Mouse (Mus musculus) retina, postnatal 1 day (tissue): Measurements from ENCODE around the gene Sox1.

ENCODE experiments used
- DNase-seq: peaks from one replicate; pipeline ENCODE4 v3.0.0-alpha.2; 2012

Gene Sox1

GRCm38 (mm10) chr8:12389801-12390639 lies 5.1 kb upstream of the Sox1 start:
- DNase-seq = peak; percentile 13

- peak; percentile 58 for DNase-seq
These were observed 4.3 kb upstream of the Sox1 start for GRCm38 (mm10) chr8:12390640-12391365.

- DNase-seq = peak; percentile 63
These were observed 3.5 kb upstream of the Sox1 start for GRCm38 (mm10) chr8:12391366-12392250.

DNA sequence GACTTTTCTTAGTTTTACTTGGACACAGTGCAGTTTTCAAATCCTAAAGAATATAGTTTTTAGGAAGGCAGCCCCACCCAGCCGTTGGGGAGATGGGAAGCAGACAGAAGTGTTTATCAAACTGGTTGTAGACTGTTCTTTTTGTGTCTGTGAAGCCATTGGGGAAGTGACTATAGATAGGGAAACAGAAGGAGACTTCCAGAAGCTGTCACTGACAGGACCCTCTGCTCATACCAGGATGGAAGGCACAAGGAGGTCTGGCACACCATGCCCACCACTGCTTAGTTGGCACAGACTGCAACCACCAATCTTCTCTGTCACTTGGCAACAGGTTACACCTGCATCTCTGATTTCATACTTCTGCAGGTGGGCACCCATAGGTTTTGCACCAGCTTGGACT lies 2.3 kb upstream of the Sox1 start:
- no peak for DNase-seq

DNA sequence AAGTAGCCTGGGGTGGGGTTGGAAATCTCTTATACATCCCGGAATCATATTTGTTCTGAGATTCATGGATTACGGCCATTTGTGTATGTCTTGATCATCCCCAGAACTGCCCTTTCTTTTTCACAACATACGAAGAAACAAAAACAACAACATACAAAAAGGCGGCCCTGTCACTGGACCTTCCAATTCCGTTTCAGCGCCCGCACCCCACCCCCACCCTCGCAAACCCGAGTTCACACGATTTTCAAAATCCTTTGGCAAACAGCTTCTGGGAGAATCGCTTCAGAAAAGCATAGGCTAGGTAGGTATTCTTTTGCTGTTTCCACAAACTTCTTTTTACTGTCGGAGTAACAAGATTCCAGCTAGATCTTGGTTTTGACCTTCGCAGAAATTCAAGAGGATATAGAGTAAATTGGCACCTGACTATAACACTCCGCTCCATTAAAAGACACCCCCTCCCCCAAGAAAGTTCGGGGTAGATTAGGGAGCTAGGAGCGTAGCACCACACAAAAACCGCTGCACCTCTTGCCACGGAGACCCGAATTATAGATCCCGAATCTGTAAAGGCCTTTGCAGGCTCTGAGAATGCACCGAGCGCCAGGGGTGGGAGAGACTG lies 602 bp upstream of the Sox1 start:
- no peak for DNase-seq

GRCm38 (mm10) chr8:12396501-12397345 lies 1.6 kb downstream of the Sox1 start:
- DNase-seq = no peak

DNA sequence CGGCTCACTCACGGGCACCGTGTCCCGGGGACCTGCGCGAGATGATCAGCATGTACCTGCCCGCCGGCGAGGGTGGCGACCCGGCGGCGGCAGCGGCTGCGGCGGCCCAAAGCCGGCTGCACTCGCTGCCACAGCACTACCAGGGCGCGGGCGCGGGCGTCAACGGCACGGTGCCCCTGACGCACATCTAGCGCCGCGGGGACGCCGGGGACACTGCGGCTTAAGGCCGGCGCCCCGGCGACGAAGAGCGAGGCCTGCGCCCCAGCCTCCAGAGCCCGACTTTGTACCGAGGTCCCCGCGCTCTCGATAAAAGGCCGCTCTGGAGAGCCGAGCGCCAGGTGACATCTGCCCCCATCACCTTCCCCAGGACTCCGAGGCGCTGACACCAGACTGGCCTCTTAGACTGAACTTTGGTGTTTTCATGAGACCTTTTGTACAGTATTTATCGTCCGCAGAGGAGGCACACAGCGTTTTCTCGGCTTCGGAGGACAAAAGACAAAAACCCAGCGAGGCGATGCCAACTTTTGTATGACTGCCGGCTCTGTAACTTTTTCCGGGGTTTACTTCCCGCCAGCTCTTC lies 2.3 kb downstream of the Sox1 start:
- no peak for DNase-seq

- DNase-seq = no peak
These were observed 3.2 kb downstream of the Sox1 start for GRCm38 (mm10) chr8:12398011-12398945.

- DNase-seq = no peak
These were observed 4.5 kb downstream of the Sox1 start for GRCm38 (mm10) chr8:12399421-12400205.

GRCm38 (mm10) chr8:12400611-12401390 lies 5.7 kb downstream of the Sox1 start:
- no peak for DNase-seq

DNA sequence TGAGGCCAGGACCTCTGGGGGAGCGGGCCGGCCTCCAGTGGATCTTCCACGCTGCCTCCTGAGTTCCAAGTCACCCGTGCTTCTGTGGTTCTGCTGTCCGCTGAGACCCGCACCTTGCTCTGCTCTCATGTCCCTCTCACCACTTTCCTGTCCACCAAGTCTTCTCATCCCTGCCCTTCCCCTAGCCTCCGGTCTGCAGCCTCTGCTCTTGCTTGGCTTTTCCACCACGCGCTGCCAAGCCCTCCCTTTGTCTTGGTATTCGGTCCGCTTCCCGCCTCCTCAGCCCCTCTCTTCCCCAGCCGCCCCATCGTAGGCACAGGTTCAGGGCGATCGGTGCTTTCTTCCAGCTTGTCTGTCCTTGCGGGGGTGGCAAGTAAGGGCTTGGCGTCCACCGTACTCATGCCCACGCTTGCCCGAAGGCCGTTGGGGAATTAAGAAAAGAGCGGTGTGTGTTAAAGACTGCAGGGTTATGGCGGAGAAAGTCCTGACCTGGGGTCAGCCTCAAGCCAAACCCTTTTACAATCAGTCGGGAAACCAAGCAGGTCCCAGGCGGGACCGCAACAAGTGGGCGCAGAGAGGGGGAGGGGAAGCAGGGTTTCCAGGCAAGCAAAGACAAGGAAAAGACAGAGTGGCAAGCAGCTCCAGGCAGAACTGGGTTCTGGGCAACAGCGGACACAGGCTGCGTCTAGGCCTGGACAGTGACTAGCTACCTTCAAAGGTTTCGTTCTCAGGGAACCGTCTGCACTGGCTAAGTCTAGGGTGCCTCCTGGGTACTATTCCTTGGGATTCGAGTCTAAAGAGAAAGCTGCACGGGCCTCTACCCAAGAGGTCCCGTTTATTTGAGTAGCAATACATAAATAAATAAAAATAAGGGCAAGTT lies 6.5 kb downstream of the Sox1 start:
- DNase-seq = no peak

DNA sequence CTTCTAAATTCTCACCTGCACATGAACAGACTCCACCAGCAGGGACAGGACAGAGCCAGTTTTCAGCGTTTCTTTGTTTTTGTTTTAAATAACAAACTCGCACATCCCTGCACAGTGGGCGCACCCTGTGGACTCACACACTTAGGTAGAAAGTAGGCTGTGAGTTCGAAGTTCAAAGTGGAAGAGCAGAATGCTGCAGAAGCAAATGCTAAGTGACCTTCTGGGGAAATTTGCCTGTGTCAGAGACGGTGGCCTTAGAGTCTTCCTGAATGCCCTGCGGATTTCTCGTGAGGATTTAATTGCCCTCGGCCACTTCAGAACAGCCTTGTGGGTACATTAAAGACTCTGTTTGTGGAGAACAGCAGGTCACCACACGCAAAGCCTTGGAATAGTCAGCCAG lies 7.6 kb downstream of the Sox1 start:
- no peak for DNase-seq

DNA sequence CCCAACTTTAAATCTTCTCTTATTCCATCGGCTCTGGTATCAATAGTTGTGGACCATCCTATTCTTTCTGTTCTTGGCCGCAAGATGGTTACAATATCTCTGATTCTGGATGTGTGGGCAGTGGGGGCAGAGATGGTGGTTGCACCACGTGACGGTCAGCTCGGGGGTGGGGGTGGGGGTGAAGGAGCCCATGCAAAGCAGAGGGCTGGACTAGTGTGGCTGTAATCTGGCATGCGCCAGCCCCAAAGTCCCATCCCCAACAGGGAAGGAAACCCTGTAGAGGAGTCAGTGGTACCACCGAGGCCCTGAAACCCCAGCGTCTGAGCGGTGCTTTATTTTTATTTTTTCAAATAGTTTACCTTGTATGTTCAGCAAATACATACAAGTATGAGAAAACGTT lies 12.9 kb downstream of the Sox1 start:
- DNase-seq = no peak

DNA sequence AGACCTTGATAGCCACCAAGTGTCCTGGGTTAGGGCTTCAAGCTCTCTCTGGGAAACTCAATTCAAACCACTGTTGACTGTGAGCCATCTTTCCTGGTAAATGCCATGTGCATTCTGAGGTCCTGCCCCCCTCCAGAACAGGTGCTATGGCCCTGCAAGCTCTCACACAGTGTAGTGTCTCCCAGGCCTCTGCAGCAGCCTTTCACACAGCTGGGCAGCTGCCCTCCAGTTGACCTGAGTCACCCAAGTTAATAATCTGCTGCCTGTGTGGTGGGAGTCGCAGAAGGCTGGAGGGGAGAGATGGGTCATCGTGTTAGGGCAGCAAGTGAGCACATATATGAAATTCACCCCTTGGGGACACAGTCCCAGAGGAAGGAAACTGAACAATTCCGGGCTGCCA lies 14.9 kb downstream of the Sox1 start:
- no peak for DNase-seq

GRCm38 (mm10) chr8:12417056-12417455 lies 22.0 kb downstream of the Sox1 start:
- DNase-seq = no peak

- no peak for DNase-seq
These were observed 25.4 kb downstream of the Sox1 start for GRCm38 (mm10) chr8:12420537-12420936.

DNA sequence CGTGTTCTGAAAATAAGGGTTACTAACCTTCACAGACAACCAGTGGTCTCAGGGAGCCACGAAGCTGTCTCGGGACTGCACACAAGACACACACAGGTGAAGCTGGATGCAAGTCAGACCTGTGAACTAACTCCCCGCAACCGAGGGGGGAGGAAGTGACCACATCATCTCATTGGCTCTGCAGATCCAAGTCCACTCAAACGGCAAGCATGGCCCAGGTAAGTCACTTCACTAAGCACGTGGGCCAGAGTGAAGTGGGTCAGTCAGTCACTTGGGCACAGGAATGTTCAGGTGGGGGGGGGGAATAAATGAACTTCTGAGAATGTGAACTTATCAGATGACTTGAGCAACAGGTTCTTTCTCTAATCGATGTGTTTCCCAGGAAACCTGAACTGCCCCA lies 30.8 kb downstream of the Sox1 start:
- DNase-seq = no peak

DNA sequence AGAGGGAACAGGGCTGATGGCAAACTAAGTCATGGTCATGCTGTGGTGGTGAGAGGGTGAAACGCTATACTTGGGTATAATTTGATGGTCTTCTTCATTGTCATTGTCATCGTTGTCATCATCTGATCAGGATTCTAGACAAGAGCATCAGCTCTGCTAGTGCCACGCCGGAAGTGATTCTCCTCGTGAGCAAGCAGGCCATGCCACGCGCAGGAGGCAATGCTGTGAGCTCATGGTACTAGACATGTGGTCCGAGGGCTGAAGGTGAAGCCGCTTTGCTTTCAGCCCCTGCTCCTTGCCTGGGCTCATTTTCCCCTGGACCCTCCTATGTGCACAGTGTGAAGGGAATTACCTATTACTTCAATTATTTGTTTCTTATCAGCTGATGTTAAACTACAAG lies 32.3 kb downstream of the Sox1 start:
- no peak for DNase-seq
